Mouse (Mus musculus): ENCODE data around the gene Gm45337. TPM values are rescaled to one million over a fixed set of nuclear protein-coding genes. Genes with fewer than 3 reads are reported as not detected.
A peak's percentile ranks its signal among the peaks of the same experiment; 100 is the strongest.

Gm45337 gene
- polyA plus RNA-seq, 2 experiments: not detected

DNA sequence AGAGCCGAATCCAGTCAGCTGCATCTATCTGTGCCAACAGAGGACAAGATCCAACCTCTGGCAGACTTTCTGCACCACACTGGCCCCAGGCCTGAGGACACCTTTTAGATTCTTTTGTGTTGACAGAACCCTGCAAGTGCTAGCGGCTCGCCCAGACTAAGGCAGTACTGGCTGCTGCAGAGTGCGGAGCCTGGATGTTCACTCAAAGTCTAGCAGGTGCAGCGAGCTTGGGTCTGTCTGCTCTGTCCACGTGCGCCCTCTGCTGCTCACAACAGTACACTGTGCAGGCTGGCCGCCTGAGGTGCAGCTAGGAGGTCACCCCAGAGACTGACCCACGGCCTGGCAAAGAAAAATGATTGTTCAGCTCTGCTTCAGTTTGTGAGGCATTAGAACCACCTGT is 46.6 kb downstream of the Gm45337 start:
- Histone ChIP-seq H3K4me2 (replicated peaks; ENCODE audit: low read depth, low read length, severe bottlenecking) (no peak overlapping the region), H3K9me3 (ENCODE audit: control insufficient read depth, low read length) (no peaks in the 10 kb centered on the region), H3K4me1 (ENCODE audit: control insufficient read depth, insufficient read depth, low read length) (0 out of 2 replicates have a peak, but pooled peaks cover 12% of the 10 kb centered on the region), H3K27me3 (ENCODE audit: control insufficient read depth, insufficient read depth, low read length) (peaks cover 46% of the 10 kb centered on the region), H3K36me3 (ENCODE audit: control insufficient read depth, insufficient read depth, low read length) (no peaks in the 10 kb centered on the region), H3K9ac (ENCODE audit: low read depth, low read length, severe bottlenecking) (no peak overlapping the region), H3K27ac (replicated peaks; ENCODE audit: low read depth, low read length) (no peak overlapping the region), H3K4me3 (replicated peaks; ENCODE audit: low read length) (no peak overlapping the region)
- ATAC-seq (ENCODE audit: low FRiP score, low read depth) (peak; percentile 31; the same call in 1 of the 2 replicates), DNase-seq (ENCODE audit: low spot score) (peak; percentile 72)
- TF ChIP-seq POLR2A (IDR thresholded peaks at IDR 0.05; ENCODE audit: borderline replicate concordance, extremely low read depth, insufficient read depth, insufficient read length): no peak
- WGBS: 12% methylated on average over 9 of the region's 9 CpGs

DNA sequence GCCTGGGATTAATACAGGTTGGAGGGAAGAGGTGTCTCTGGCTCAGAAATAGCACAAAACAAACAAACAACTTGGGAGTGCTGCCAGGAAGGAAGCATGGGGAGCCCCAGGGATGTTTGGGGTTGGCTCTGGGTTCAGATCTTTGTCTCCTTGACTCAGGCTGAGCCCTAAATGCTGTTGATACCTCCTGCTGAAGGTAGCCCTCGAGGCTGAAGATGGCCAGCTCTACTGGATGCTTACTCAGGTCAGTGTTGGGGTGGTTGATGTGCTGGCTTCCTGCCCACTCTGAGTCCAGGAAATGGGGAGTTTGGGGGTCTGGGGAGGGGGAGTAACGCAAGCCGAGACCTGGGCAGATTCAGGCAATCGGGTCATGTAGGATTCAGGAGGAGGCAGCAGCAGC is 47.7 kb downstream of the Gm45337 start:
- DNase-seq (ENCODE audit: low spot score): no peak
- ATAC-seq (ENCODE audit: low FRiP score, low read depth): no peak
- WGBS: 75% methylated on average over 4 of the region's 4 CpGs
- no peak for TF ChIP-seq POLR2A (IDR thresholded peaks at IDR 0.05; ENCODE audit: borderline replicate concordance, extremely low read depth, insufficient read depth, insufficient read length)
- H3K36me3 ChIP-seq (ENCODE audit: control insufficient read depth, insufficient read depth, low read length): no peaks in the 10 kb centered on the region
- no peak overlapping the region for H3K4me2 ChIP-seq (replicated peaks; ENCODE audit: low read depth, low read length, severe bottlenecking)
- peaks cover 46% of the 10 kb centered on the region for H3K27me3 ChIP-seq (ENCODE audit: control insufficient read depth, insufficient read depth, low read length)
- H3K27ac ChIP-seq (replicated peaks; ENCODE audit: low read depth, low read length): no peak overlapping the region
- no peak overlapping the region for H3K4me3 ChIP-seq (replicated peaks; ENCODE audit: low read length)
- H3K9ac ChIP-seq (ENCODE audit: low read depth, low read length, severe bottlenecking): no peak overlapping the region
- 0 out of 2 replicates have a peak, but pooled peaks cover 12% of the 10 kb centered on the region for H3K4me1 ChIP-seq (ENCODE audit: control insufficient read depth, insufficient read depth, low read length)
- H3K9me3 ChIP-seq (ENCODE audit: control insufficient read depth, low read length): no peaks in the 10 kb centered on the region

DNA sequence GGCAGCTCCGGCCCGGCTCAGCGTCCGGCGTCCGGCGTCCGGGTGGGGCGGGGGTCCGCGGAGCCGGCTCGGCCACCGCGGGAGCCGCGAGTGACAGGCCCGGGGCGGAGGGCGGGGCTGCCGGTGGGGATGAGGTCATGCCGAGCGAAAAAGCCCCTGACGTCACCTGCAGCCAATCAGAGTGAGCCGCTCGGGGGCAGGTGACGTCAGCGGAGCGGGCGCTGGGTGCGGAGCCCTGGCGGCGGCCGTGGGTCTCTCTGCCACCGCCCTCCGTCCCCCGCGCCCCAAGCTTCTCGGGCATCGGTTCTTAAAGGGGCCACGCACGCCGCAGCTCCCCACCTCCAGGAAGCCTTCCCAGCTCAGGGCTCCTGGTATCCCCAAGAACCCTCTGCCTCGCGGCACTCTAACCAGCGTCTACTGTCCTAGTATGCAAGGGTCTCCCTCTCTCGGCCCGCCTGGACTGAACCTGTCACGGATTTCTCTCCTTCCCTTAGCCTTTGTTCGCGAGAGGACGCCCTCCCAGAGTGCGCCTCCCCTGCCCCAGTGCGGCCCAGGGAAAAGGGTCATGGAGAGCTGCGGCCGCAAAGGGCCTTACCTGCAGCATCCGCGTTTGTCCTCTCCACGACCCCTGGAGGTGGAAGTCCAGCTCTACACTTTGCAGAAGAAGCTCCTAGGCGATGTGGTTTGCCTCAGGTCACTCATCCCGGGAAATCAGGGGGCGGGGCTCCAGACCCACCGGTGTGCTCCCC is 49.0 kb downstream of the Gm45337 start, which contains the start of gene Dusp8:
Gene Dusp8 (minus strand): TSS at position 661 of the 749 bp plus-strand sequence.
- Histone ChIP-seq H3K4me1 (ENCODE audit: control insufficient read depth, insufficient read depth, low read length) (0 out of 2 replicates have a peak, but pooled peaks cover 12% of the 10 kb centered on the region), H3K9ac (ENCODE audit: low read depth, low read length, severe bottlenecking) (peak within 1 kb of the TSS; percentile 68), H3K27ac (replicated peaks; ENCODE audit: low read depth, low read length) (no peak within 1 kb of the TSS), H3K9me3 (ENCODE audit: control insufficient read depth, low read length) (no peaks in the 10 kb centered on the region), H3K36me3 (ENCODE audit: control insufficient read depth, insufficient read depth, low read length) (no peaks in the 10 kb centered on the region), H3K27me3 (ENCODE audit: control insufficient read depth, insufficient read depth, low read length) (peaks cover 46% of the 10 kb centered on the region), H3K4me3 (replicated peaks; ENCODE audit: low read length) (peak within 1 kb of the TSS; percentile 66), H3K4me2 (replicated peaks; ENCODE audit: low read depth, low read length, severe bottlenecking) (peak within 1 kb of the TSS; percentile 91)
- ATAC-seq (ENCODE audit: low FRiP score, low read depth) (peak; percentile 92), DNase-seq (ENCODE audit: low spot score) (peak; percentile 78)
- WGBS: under 1% methylated on average over 39 of the region's 63 CpGs
- no peak for TF ChIP-seq POLR2A (IDR thresholded peaks at IDR 0.05; ENCODE audit: borderline replicate concordance, extremely low read depth, insufficient read depth, insufficient read length)

- no peak for DNase-seq (ENCODE audit: low spot score)
- Histone ChIP-seq H3K4me3 (replicated peaks; ENCODE audit: low read length) (peak overlapping the region; percentile 66), H3K9ac (ENCODE audit: low read depth, low read length, severe bottlenecking) (peak overlapping the region; percentile 68), H3K27ac (replicated peaks; ENCODE audit: low read depth, low read length) (no peak overlapping the region), H3K4me2 (replicated peaks; ENCODE audit: low read depth, low read length, severe bottlenecking) (peak overlapping the region; percentile 91), H3K9me3 (ENCODE audit: control insufficient read depth, low read length) (no peaks in the 10 kb centered on the region), H3K36me3 (ENCODE audit: control insufficient read depth, insufficient read depth, low read length) (no peaks in the 10 kb centered on the region), H3K4me1 (ENCODE audit: control insufficient read depth, insufficient read depth, low read length) (0 out of 2 replicates have a peak, but pooled peaks cover 12% of the 10 kb centered on the region), H3K27me3 (ENCODE audit: control insufficient read depth, insufficient read depth, low read length) (peaks cover 46% of the 10 kb centered on the region)
- no peak for TF ChIP-seq POLR2A (IDR thresholded peaks at IDR 0.05; ENCODE audit: borderline replicate concordance, extremely low read depth, insufficient read depth, insufficient read length)
- ATAC-seq (ENCODE audit: low FRiP score, low read depth): peak; percentile 62
- WGBS: 3% methylated on average over 70 of the region's 89 CpGs
Measured at GRCm38 (mm10) chr7:142094301-142095143, 49.9 kb downstream of the Gm45337 start.

GRCm38 (mm10) chr7:142093696-142094240 is 50.6 kb downstream of the Gm45337 start:
- Histone ChIP-seq H3K4me1 (ENCODE audit: control insufficient read depth, insufficient read depth, low read length) (peaks cover 17% of the 10 kb centered on the region; the same call in 1 of the 2 replicates), H3K36me3 (ENCODE audit: control insufficient read depth, insufficient read depth, low read length) (no peaks in the 10 kb centered on the region), H3K27me3 (ENCODE audit: control insufficient read depth, insufficient read depth, low read length) (peaks cover 46% of the 10 kb centered on the region), H3K9me3 (ENCODE audit: control insufficient read depth, low read length) (no peaks in the 10 kb centered on the region), H3K9ac (ENCODE audit: low read depth, low read length, severe bottlenecking) (no peak overlapping the region), H3K4me3 (replicated peaks; ENCODE audit: low read length) (peak overlapping the region; percentile 66), H3K27ac (replicated peaks; ENCODE audit: low read depth, low read length) (no peak overlapping the region), H3K4me2 (replicated peaks; ENCODE audit: low read depth, low read length, severe bottlenecking) (peak overlapping the region; percentile 91)
- DNase-seq (ENCODE audit: low spot score): no peak
- WGBS: 32% methylated on average over 6 of the region's 6 CpGs
- no peak for TF ChIP-seq POLR2A (IDR thresholded peaks at IDR 0.05; ENCODE audit: borderline replicate concordance, extremely low read depth, insufficient read depth, insufficient read length)
- ATAC-seq (ENCODE audit: low FRiP score, low read depth): no peak

Other genes starting within 250 kb of the Gm45337 start
- gene Tollip, start 226.1 kb downstream of the Gm45337 start, polyA plus RNA-seq (2012; rRNA removed): 46.0 and 55.8 TPM in 2 replicates
- 41.3 and 46.3 TPM in 2 replicates for gene Tollip, start 226.1 kb downstream of the Gm45337 start, polyA plus RNA-seq (2014; fragmentation: Nextera tagmentation; extraction: Ambion mirVana)
- 0.47 and 0.78 TPM in 2 replicates for gene Brsk2, start 194.9 kb downstream of the Gm45337 start, polyA plus RNA-seq (2012; rRNA removed)
- 0.66 and 0.68 TPM in 2 replicates for gene Brsk2, start 194.9 kb downstream of the Gm45337 start, polyA plus RNA-seq (2014; fragmentation: Nextera tagmentation; extraction: Ambion mirVana)
- 55.2 and 56.2 TPM in 2 replicates for gene Mob2, start 83.5 kb downstream of the Gm45337 start, polyA plus RNA-seq (2012; rRNA removed)
- gene Mob2, start 83.5 kb downstream of the Gm45337 start, polyA plus RNA-seq (2014; fragmentation: Nextera tagmentation; extraction: Ambion mirVana): 73.6 and 76.9 TPM in 2 replicates
- gene Dusp8, start 48.8 kb downstream of the Gm45337 start, polyA plus RNA-seq (2012; rRNA removed): 4.1 and 5.4 TPM in 2 replicates
- 3.5 TPM in 2 replicates for gene Dusp8, start 48.8 kb downstream of the Gm45337 start, polyA plus RNA-seq (2014; fragmentation: Nextera tagmentation; extraction: Ambion mirVana)
- not detected in 2 replicates for gene Gm45618, start 23.9 kb downstream of the Gm45337 start, polyA plus RNA-seq (2012; rRNA removed)
- gene Gm45618, start 23.9 kb downstream of the Gm45337 start, polyA plus RNA-seq (2014; fragmentation: Nextera tagmentation; extraction: Ambion mirVana): not detected in 2 replicates
- gene Gm39115, start 8.6 kb downstream of the Gm45337 start, polyA plus RNA-seq (2012; rRNA removed): not detected in 2 replicates
- gene Gm39115, start 8.6 kb downstream of the Gm45337 start, polyA plus RNA-seq (2014; fragmentation: Nextera tagmentation; extraction: Ambion mirVana): not detected in 2 replicates
- gene Gm29735, start 12.5 kb upstream of the Gm45337 start, polyA plus RNA-seq (2012; rRNA removed): not detected in 2 replicates
- not detected in 2 replicates for gene Gm29735, start 12.5 kb upstream of the Gm45337 start, polyA plus RNA-seq (2014; fragmentation: Nextera tagmentation; extraction: Ambion mirVana)
- not detected in 2 replicates for gene Gm4553, start 21.1 kb upstream of the Gm45337 start, polyA plus RNA-seq (2012; rRNA removed)
- not detected in 2 replicates for gene Gm4553, start 21.1 kb upstream of the Gm45337 start, polyA plus RNA-seq (2014; fragmentation: Nextera tagmentation; extraction: Ambion mirVana)
- not detected in 2 replicates for gene Krtap5-2, start 31.4 kb upstream of the Gm45337 start, polyA plus RNA-seq (2012; rRNA removed)
- not detected in 2 replicates for gene Krtap5-2, start 31.4 kb upstream of the Gm45337 start, polyA plus RNA-seq (2014; fragmentation: Nextera tagmentation; extraction: Ambion mirVana)
- gene Gm10153, start 45.8 kb upstream of the Gm45337 start, polyA plus RNA-seq (2012; rRNA removed): not detected in 2 replicates
- gene Gm10153, start 45.8 kb upstream of the Gm45337 start, polyA plus RNA-seq (2014; fragmentation: Nextera tagmentation; extraction: Ambion mirVana): not detected in 2 replicates
- gene Krtap5-3, start 56.8 kb upstream of the Gm45337 start, polyA plus RNA-seq (2012; rRNA removed): not detected in 2 replicates
- gene Krtap5-3, start 56.8 kb upstream of the Gm45337 start, polyA plus RNA-seq (2014; fragmentation: Nextera tagmentation; extraction: Ambion mirVana): not detected in 2 replicates
- not detected in 2 replicates for gene Gm7579, start 67.3 kb upstream of the Gm45337 start, polyA plus RNA-seq (2012; rRNA removed)
- gene Gm7579, start 67.3 kb upstream of the Gm45337 start, polyA plus RNA-seq (2014; fragmentation: Nextera tagmentation; extraction: Ambion mirVana): not detected in 2 replicates
- not detected in 2 replicates for gene Krtap5-5, start 85.4 kb upstream of the Gm45337 start, polyA plus RNA-seq (2012; rRNA removed)
- gene Krtap5-5, start 85.4 kb upstream of the Gm45337 start, polyA plus RNA-seq (2014; fragmentation: Nextera tagmentation; extraction: Ambion mirVana): not detected in 2 replicates
- gene Gm40460, start 96.5 kb upstream of the Gm45337 start, polyA plus RNA-seq (2012; rRNA removed): not detected in 2 replicates
- gene Gm40460, start 96.5 kb upstream of the Gm45337 start, polyA plus RNA-seq (2014; fragmentation: Nextera tagmentation; extraction: Ambion mirVana): not detected in 2 replicates
- gene Gm2431, start 113.7 kb upstream of the Gm45337 start, polyA plus RNA-seq (2012; rRNA removed): not detected in 2 replicates
- not detected in 2 replicates for gene Gm2431, start 113.7 kb upstream of the Gm45337 start, polyA plus RNA-seq (2014; fragmentation: Nextera tagmentation; extraction: Ambion mirVana)
- 0.28 TPM in 1 of 2 replicates, not detected in the other for gene Gm4559, start 129.8 kb upstream of the Gm45337 start, polyA plus RNA-seq (2012; rRNA removed)
- not detected in 2 replicates for gene Gm4559, start 129.8 kb upstream of the Gm45337 start, polyA plus RNA-seq (2014; fragmentation: Nextera tagmentation; extraction: Ambion mirVana)
- not detected in 2 replicates for gene Krtap5-1, start 152.5 kb upstream of the Gm45337 start, polyA plus RNA-seq (2012; rRNA removed)
- gene Krtap5-1, start 152.5 kb upstream of the Gm45337 start, polyA plus RNA-seq (2014; fragmentation: Nextera tagmentation; extraction: Ambion mirVana): not detected in 2 replicates
- gene Krtap5-4, start 158.9 kb upstream of the Gm45337 start, polyA plus RNA-seq (2012; rRNA removed): not detected in 2 replicates
- gene Krtap5-4, start 158.9 kb upstream of the Gm45337 start, polyA plus RNA-seq (2014; fragmentation: Nextera tagmentation; extraction: Ambion mirVana): not detected in 2 replicates
- 2.1 and 2.4 TPM in 2 replicates for gene Ifitm10, start 229.1 kb upstream of the Gm45337 start, polyA plus RNA-seq (2012; rRNA removed)
- gene Ifitm10, start 229.1 kb upstream of the Gm45337 start, polyA plus RNA-seq (2014; fragmentation: Nextera tagmentation; extraction: Ambion mirVana): 2.0 and 2.5 TPM in 2 replicates
- 0.09 TPM in 1 of 2 replicates, not detected in the other for gene Gm49369, start 238.1 kb upstream of the Gm45337 start, polyA plus RNA-seq (2012; rRNA removed)
- gene Gm49369, start 238.1 kb upstream of the Gm45337 start, polyA plus RNA-seq (2014; fragmentation: Nextera tagmentation; extraction: Ambion mirVana): not detected in 2 replicates
- 237 and 274 TPM in 2 replicates for gene Ctsd, start 243.4 kb upstream of the Gm45337 start, polyA plus RNA-seq (2012; rRNA removed)
- gene Ctsd, start 243.4 kb upstream of the Gm45337 start, polyA plus RNA-seq (2014; fragmentation: Nextera tagmentation; extraction: Ambion mirVana): 334 and 354 TPM in 2 replicates

All from limb, embryonic 14.5 days (tissue).